9 mouse cellular contexts compared by ENCODE assay signal in the genomic region with DNA sequence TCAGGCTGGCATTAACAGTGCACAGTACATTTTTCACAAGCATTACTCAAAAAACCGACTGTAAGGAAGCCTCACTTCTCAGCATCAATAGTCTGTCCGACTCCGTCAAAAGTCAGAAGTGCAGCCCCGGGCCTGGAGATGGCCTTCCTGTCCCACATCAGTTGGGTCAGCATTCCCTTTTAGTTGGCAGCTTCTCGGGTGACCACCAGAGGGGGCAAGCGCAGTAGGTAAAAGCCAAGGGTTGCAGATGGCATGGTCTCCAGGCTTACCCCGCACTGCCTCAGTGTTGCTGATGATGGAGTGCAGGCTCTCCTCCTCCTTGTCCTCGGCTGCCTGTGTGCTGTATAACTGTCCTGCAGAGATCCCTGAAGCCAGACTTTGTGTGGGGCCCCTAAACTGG. TPM values are rescaled to one million over a fixed set of nuclear protein-coding genes. Genes with fewer than 3 reads are reported as not detected.
A peak's percentile ranks its signal among the peaks of the same experiment; 100 is the strongest.
DNase-seq lines count a peak whose midpoint lies in the region; ATAC-seq and TF ChIP-seq lines count a peak whose summit lies in the region.
"Had no signal": no experiment of that assay in that cellular context is flagged by ENCODE, and none has a peak within 500 bp of the region (broad histone marks: within the 10 kb centered on the region; RNA-seq: fewer than 3 reads in every experiment).

No protein-coding gene starts in this region.

- peak; percentile 63 for TF ChIP-seq CTCF in left cerebral cortex, adult 2 months (IDR thresholded peaks at IDR 0.05)

- ATAC-seq in limb, embryonic 11.5 days (ENCODE audit: insufficient number of reproducible peaks, low FRiP score, low TSS enrichment, low read depth) = no peak

- DNase-seq in left cerebral cortex, adult 2 months (ENCODE audit: extremely low spot score in 1 of 2, low spot score in 2 of 2) = peak; percentile 32 to 47
- no peak for DNase-seq in left cerebral cortex, postnatal 36 days (ENCODE audit: low spot score in 2 of 2)
- peak; percentile 60 for DNase-seq in Muller cell, postnatal 12 days (ENCODE audit: inconsistent ontology term)
- DNase-seq in embryo, embryonic 10.5 days (ENCODE audit: low spot score) = peak; percentile 62
- peak; percentile 76 for DNase-seq in heart, postnatal 4 days
- peak; percentile 52 for DNase-seq in limb, embryonic 11.5 days (ENCODE audit: low spot score)
- DNase-seq in naive thymus-derived CD4-positive, alpha-beta T cell, adult 2 months (ENCODE audit: low read depth) = peak; percentile 63
- peak; percentile 58 to 61 for DNase-seq in thymus, postnatal 36 days

- H3K36me3 ChIP-seq in limb, embryonic 11.5 days (ENCODE audit: control insufficient read depth, insufficient read depth, low read length) = peaks cover 17% of the 10 kb centered on the region

- intact Hi-C loops in left cerebral cortex, adult 2 months (cut with DNase I) = loop anchor here (2.0 kb wide), 1 partner anchor 216 kb away; no protein-coding TSS in a partner anchor
- intact Hi-C loops in left cerebral cortex, postnatal 36 days (cut with DNase I) = loop anchor here (10.0 kb wide), 1 partner anchor 216 kb away; no protein-coding TSS in a partner anchor

- H3K27me3 ChIP-seq in limb, embryonic 11.5 days (ENCODE audit: control insufficient read depth, insufficient read depth, low read length) = no peaks in the 10 kb centered on the region
- H3K27me3 ChIP-seq: neural tube, embryonic 13.5 days had no signal

- no peaks in the 10 kb centered on the region for H3K4me1 ChIP-seq in limb, embryonic 11.5 days (ENCODE audit: control insufficient read depth, insufficient read depth, low read length)
- H3K4me1 ChIP-seq: neural tube, embryonic 13.5 days had no signal

- H3K4me3 ChIP-seq in left cerebral cortex, adult 2 months = no peak overlapping the region
- H3K4me3 ChIP-seq in limb, embryonic 11.5 days (ENCODE audit: low read depth, low read length) = no peak overlapping the region
- H3K4me3 ChIP-seq: neural tube, embryonic 13.5 days had no signal

- H3K27ac ChIP-seq in left cerebral cortex, adult 2 months = no peak overlapping the region
- no peak overlapping the region for H3K27ac ChIP-seq in limb, embryonic 11.5 days (replicated peaks; ENCODE audit: low read depth, low read length)
- H3K27ac ChIP-seq: neural tube, embryonic 13.5 days had no signal

- no peak overlapping the region for H3K9ac ChIP-seq in limb, embryonic 11.5 days (ENCODE audit: low read length)
- H3K9ac ChIP-seq: neural tube, embryonic 13.5 days had no signal

- 61% methylated on average over 8 of the region's 8 CpGs for WGBS in limb, embryonic 11.5 days

- no peak overlapping the region for H3K4me2 ChIP-seq in limb, embryonic 11.5 days (ENCODE audit: low read depth, severe bottlenecking)
- H3K4me2 ChIP-seq: neural tube, embryonic 13.5 days had no signal

- no peaks in the 10 kb centered on the region for H3K9me3 ChIP-seq in limb, embryonic 11.5 days (ENCODE audit: control insufficient read depth, low read length)
- H3K9me3 ChIP-seq: neural tube, embryonic 13.5 days had no signal

RNA-seq across cellular contexts. Expression of gene Trap1, which starts 9.0 kb away (rescaled TPM):
- total RNA-seq in left cerebral cortex, adult 2 months (2021) = 10 to 100 TPM; 70.7 to 74.7 TPM
- 10 to 100 TPM; 72.1 to 73.1 TPM for total RNA-seq in left cerebral cortex, postnatal 36 days (2021)
- total RNA-seq in heart, postnatal 4 days (2021) = 100 to 1,000 TPM; 128 to 151 TPM
- 100 and 101 TPM in 2 replicates for polyA plus RNA-seq in limb, embryonic 11.5 days (2014; fragmentation: Nextera tagmentation; extraction: Ambion mirVana)

RNA-seq across cellular contexts. Expression of gene Dnase1, which starts 31.8 kb away (rescaled TPM):
- total RNA-seq in left cerebral cortex, adult 2 months (2021) = not detected
- total RNA-seq in left cerebral cortex, postnatal 36 days (2021) = not detected
- not detected for total RNA-seq in heart, postnatal 4 days (2021)
- 4.1 and 6.0 TPM in 2 replicates for polyA plus RNA-seq in limb, embryonic 11.5 days (2014; fragmentation: Nextera tagmentation; extraction: Ambion mirVana)

Comparison
In these comparisons a context has a peak if more than half of its experiments do, and no peak if none do; other contexts are left out.
1. DNase-seq: peak in left cerebral cortex, adult 2 months (2 of 2), Muller cell, postnatal 12 days (single experiment), embryo, embryonic 10.5 days (single experiment), heart, postnatal 4 days (single experiment), limb, embryonic 11.5 days (single experiment), naive thymus-derived CD4-positive, alpha-beta T cell, adult 2 months (single experiment) and thymus, postnatal 36 days (2 of 2); none in left cerebral cortex, postnatal 36 days (0 of 2).